Mouse (Mus musculus) kidney, adult 11 months (tissue): ENCODE measurements at regions not wholly inside any gene's neighbourhood (a gene's known extent, or its start where the extent isn't known, plus 50 kb on each side); places are given as distances from the start of the nearest gene placed in this dataset.

Experiments used
- DNase-seq: peaks from one replicate; pipeline ENCODE4 v3.0.0; 2022

- no peak for DNase-seq
These were observed 176.7 kb downstream of the Mycn start for GRCm38 (mm10) chr12:12765055-12765454.

- DNase-seq: peak; percentile 13
These were observed 177.1 kb downstream of the Mycn start for GRCm38 (mm10) chr12:12764586-12764985.

GRCm38 (mm10) chr12:12756301-12756948, 185.3 kb downstream of the Mycn start:
- DNase-seq: no peak

GRCm38 (mm10) chr12:12753849-12754248, 187.9 kb downstream of the Mycn start:
- DNase-seq: no peak

- no peak for DNase-seq
These were observed 189.9 kb downstream of the Mycn start for GRCm38 (mm10) chr12:12751670-12752426.

GRCm38 (mm10) chr12:12749690-12750089, 192.0 kb downstream of the Mycn start:
- no peak for DNase-seq

GRCm38 (mm10) chr12:12746852-12747454, 194.8 kb downstream of the Mycn start:
- no peak for DNase-seq

GRCm38 (mm10) chr12:12744492-12744891, 197.2 kb downstream of the Mycn start:
- no peak for DNase-seq

- no peak for DNase-seq
These were observed 202.9 kb downstream of the Mycn start for GRCm38 (mm10) chr12:12738631-12739331.

- DNase-seq: no peak
These were observed 215.9 kb downstream of the Mycn start for GRCm38 (mm10) chr12:12725797-12726196.

GRCm38 (mm10) chr12:12725075-12725474, 216.6 kb downstream of the Mycn start:
- no peak for DNase-seq

- DNase-seq: no peak
These were observed 217.8 kb downstream of the Mycn start for GRCm38 (mm10) chr12:12723724-12724487.

- DNase-seq: no peak
These were observed 218.6 kb downstream of the Mycn start for GRCm38 (mm10) chr12:12722982-12723661.

GRCm38 (mm10) chr12:12716691-12717090, 225.0 kb downstream of the Mycn start:
- no peak for DNase-seq

GRCm38 (mm10) chr12:12715956-12716669, 225.6 kb downstream of the Mycn start:
- DNase-seq: no peak

- no peak for DNase-seq
These were observed 226.2 kb downstream of the Mycn start for GRCm38 (mm10) chr12:12715528-12715927.

- no peak for DNase-seq
These were observed 231.5 kb downstream of the Mycn start for GRCm38 (mm10) chr12:12710184-12710609.

GRCm38 (mm10) chr12:12708954-12709523, 232.7 kb downstream of the Mycn start:
- no peak for DNase-seq

- DNase-seq: no peak
These were observed 235.3 kb downstream of the Mycn start for GRCm38 (mm10) chr12:12706326-12706920.

GRCm38 (mm10) chr12:12701735-12702134, 240.0 kb downstream of the Mycn start:
- no peak for DNase-seq
